Mouse (Mus musculus) heart, adult 18-20 months (tissue): Measurements from ENCODE around the gene Pomt1. TPM values are rescaled to one million over a fixed set of nuclear protein-coding genes. Genes with fewer than 3 reads are reported as not detected.
A peak's percentile ranks its signal among the peaks of the same experiment; 100 is the strongest.

ENCODE experiments used
- DNase-seq, 2 experiments: peaks; one replicate each; pipeline ENCODE4 v3.0.0; 2021 to 2022; ENCODE audit warnings: mixed read lengths in 1 of 2
- long read RNA-seq, 2 experiments: library from polyadenylated mRNA; stranded (forward); transcript quantifications; one replicate each; pipeline ENCODE4 v2.0.0; 2021
- total RNA-seq, 2 experiments: library from RNA; stranded (reverse); gene quantifications; 2 replicates each; pipeline ENCODE4 v1.2.3; 2021

Pomt1 gene
- 10 to 100 TPM; 13.7 to 17.8 TPM for total RNA-seq
- long read RNA-seq, experiment 1, partial matches to known transcripts, result 1 of 2 reads
- long read RNA-seq, experiment 1, other reads (novel, unspliced or antisense), result 1 of 2 reads
- long read RNA-seq, experiment 2, partial matches to known transcripts, result 1 of 1 reads
- long read RNA-seq, experiment 2, other reads (novel, unspliced or antisense), result 0 of 1 reads

- peak; percentile 92 to 93 for DNase-seq
Measured at GRCm38 (mm10) chr2:32235886-32236759, at the start of gene Pomt1. Pomt1 (plus strand) TSS chr2:32236590.

GRCm38 (mm10) chr2:32187019-32187551, 49.3 kb upstream of the Pomt1 start:
- no peak for DNase-seq

- DNase-seq, result no peak
Measured at GRCm38 (mm10) chr2:32187649-32188048, 48.7 kb upstream of the Pomt1 start.

- no peak for DNase-seq
Measured at GRCm38 (mm10) chr2:32189060-32189681, 47.2 kb upstream of the Pomt1 start.

GRCm38 (mm10) chr2:32190620-32191019, 45.8 kb upstream of the Pomt1 start:
- DNase-seq, result no peak

GRCm38 (mm10) chr2:32191872-32192507, 44.4 kb upstream of the Pomt1 start:
- DNase-seq, result peak; percentile 48 to 69

GRCm38 (mm10) chr2:32198977-32199376, 37.4 kb upstream of the Pomt1 start:
- DNase-seq, result no peak

- DNase-seq, result no peak
Measured at GRCm38 (mm10) chr2:32200033-32200432, 36.4 kb upstream of the Pomt1 start.

GRCm38 (mm10) chr2:32200712-32201111, 35.7 kb upstream of the Pomt1 start:
- DNase-seq, result no peak

GRCm38 (mm10) chr2:32201527-32201926, 34.9 kb upstream of the Pomt1 start:
- no peak for DNase-seq

GRCm38 (mm10) chr2:32203853-32204252, 32.5 kb upstream of the Pomt1 start:
- no peak for DNase-seq

- DNase-seq, result no peak
Measured at GRCm38 (mm10) chr2:32207682-32208081, 28.7 kb upstream of the Pomt1 start.

GRCm38 (mm10) chr2:32211689-32212088, 24.7 kb upstream of the Pomt1 start:
- DNase-seq, result no peak

GRCm38 (mm10) chr2:32213000-32213399, 23.4 kb upstream of the Pomt1 start:
- peak in 1 of 2 experiments; percentile 28 for DNase-seq

- DNase-seq, result no peak
Measured at GRCm38 (mm10) chr2:32215576-32215975, 20.8 kb upstream of the Pomt1 start.

- no peak for DNase-seq
Measured at GRCm38 (mm10) chr2:32216506-32216905, 19.9 kb upstream of the Pomt1 start.

- no peak for DNase-seq
Measured at GRCm38 (mm10) chr2:32217656-32218055, 18.7 kb upstream of the Pomt1 start.

GRCm38 (mm10) chr2:32218113-32218512, 18.3 kb upstream of the Pomt1 start:
- DNase-seq, result no peak

- DNase-seq, result peak; percentile 26 to 69
Measured at GRCm38 (mm10) chr2:32218541-32219334, 17.7 kb upstream of the Pomt1 start.

GRCm38 (mm10) chr2:32219501-32219900, 16.9 kb upstream of the Pomt1 start:
- DNase-seq, result no peak

GRCm38 (mm10) chr2:32220021-32220420, 16.4 kb upstream of the Pomt1 start:
- peak in 1 of 2 experiments; percentile 62 for DNase-seq
